Comparison of ENCODE assay signal across 8 mouse cellular contexts in the genomic region with DNA sequence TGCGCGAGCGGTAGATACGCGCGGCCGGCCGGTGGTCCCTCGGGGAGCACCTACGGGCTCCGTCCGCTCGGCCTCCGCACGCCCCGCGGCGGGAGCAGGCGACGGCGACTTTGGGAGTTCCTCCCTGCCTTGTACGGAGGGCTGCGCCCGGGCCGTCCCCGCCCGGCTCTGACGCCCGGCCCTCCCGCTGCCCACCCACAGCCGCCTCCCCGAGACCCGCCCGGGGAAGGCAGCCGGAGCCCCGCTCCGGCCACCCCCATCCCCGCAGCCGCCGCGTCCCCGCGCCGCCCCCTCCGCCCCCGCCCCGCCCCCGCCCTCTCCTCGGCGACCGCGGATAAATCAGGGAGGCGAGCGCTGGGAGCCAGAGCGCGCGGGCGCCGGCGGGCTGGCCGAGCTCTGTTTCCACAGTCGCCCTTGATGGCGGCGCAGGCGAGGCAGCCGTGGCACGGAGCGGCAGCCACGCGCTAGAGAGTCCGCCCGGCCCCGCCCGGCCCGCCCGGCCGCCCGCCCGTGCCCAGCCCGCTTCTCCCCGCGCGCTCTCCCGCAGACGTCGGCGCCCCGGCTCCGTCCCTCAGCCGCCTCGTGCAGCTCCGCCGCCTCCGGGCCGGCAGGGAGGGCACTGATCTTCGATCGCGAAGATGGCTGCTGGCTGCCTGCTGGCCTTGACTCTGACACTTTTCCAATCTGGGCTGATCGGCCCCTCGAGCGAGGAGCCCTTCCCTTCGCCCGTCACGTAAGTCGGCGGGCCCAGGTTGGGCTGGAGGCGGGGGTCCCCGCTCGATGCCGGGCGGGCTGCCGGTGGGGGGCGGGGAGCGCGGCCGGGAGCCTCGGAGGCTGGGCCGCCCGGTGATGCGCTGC. TPM values are rescaled to one million over a fixed set of nuclear protein-coding genes. Genes with fewer than 3 reads are reported as not detected.
DNase-seq lines count a peak whose midpoint lies in the region; ATAC-seq and TF ChIP-seq lines count a peak whose summit lies in the region.

TSS of gene Cacna2d1 (plus strand) at position 316 of the 858 bp plus-strand sequence.

- 3% methylated on average over 92 of the region's 120 CpGs for WGBS in thymus, adult 2 months
- 0% methylated on average over 26 of the region's 120 CpGs for WGBS in embryonic facial prominence, embryonic 14.5 days
- 1% methylated on average over 91 of the region's 120 CpGs for WGBS in kidney, adult 2 months
- WGBS in limb, embryonic 14.5 days, result 1% methylated on average over 63 of the region's 120 CpGs
- 0% methylated on average over 62 of the region's 120 CpGs for WGBS in midbrain, embryonic 16.5 days

- H3K27ac ChIP-seq in thymus, adult 2 months (ENCODE audit: control insufficient read depth, insufficient read depth, low read length), result no peak within 1 kb of the TSS
- peak within 1 kb of the TSS; percentile 89 for H3K27ac ChIP-seq in embryonic facial prominence, embryonic 14.5 days (replicated peaks; ENCODE audit: low read depth, low read length)
- no peak within 1 kb of the TSS for H3K27ac ChIP-seq in kidney, adult 2 months (ENCODE audit: insufficient read depth, low read depth, low read length)
- H3K27ac ChIP-seq in limb, embryonic 14.5 days (replicated peaks; ENCODE audit: low read depth, low read length), result peak within 1 kb of the TSS; percentile 94
- H3K27ac ChIP-seq in midbrain, embryonic 16.5 days (ENCODE audit: low read length), result peak within 1 kb of the TSS; percentile 96
- H3K27ac ChIP-seq in testis, adult 2 months (ENCODE audit: control insufficient read depth, insufficient read depth, low read depth, low read length), result no peak within 1 kb of the TSS

- peak within 1 kb of the TSS; percentile 88 for H3K9ac ChIP-seq in embryonic facial prominence, embryonic 14.5 days (ENCODE audit: low read depth, low read length)
- peak within 1 kb of the TSS; percentile 93 for H3K9ac ChIP-seq in limb, embryonic 14.5 days (ENCODE audit: low read depth, low read length, severe bottlenecking)
- peak within 1 kb of the TSS; percentile 92 for H3K9ac ChIP-seq in midbrain, embryonic 16.5 days (ENCODE audit: low read depth, low read length)

- H3K4me2 ChIP-seq in embryonic facial prominence, embryonic 14.5 days (ENCODE audit: low read depth, low read length), result peak within 1 kb of the TSS; percentile 88
- peak within 1 kb of the TSS; percentile 82 for H3K4me2 ChIP-seq in limb, embryonic 14.5 days (replicated peaks; ENCODE audit: low read depth, low read length, severe bottlenecking)
- H3K4me2 ChIP-seq in midbrain, embryonic 16.5 days (ENCODE audit: low read length), result peak within 1 kb of the TSS; percentile 69

- no peak for TF ChIP-seq CTCF in thymus, adult 2 months (IDR thresholded peaks at IDR 0.05; ENCODE audit: borderline replicate concordance, control insufficient read depth, extremely low read depth, insufficient read depth, low read length, poor library complexity)
- TF ChIP-seq CTCF in kidney, adult 2 months (conservative IDR thresholded peaks at IDR 0.05; ENCODE audit: insufficient read depth, insufficient read length, low read depth, low read length), result no peak
- no peak for TF ChIP-seq CTCF in testis, adult 2 months (IDR thresholded peaks at IDR 0.05; ENCODE audit: control insufficient read depth, insufficient read depth, insufficient replicate concordance, low read depth, low read length)

- peak; percentile 4 for DNase-seq in thymus, postnatal 14 days
- DNase-seq in thymus, adult 2 months, result no peak
- DNase-seq in embryonic facial prominence, embryonic 14.5 days (ENCODE audit: low spot score), result peak; percentile 69
- DNase-seq in heart, adult 8-10 months (ENCODE audit: low spot score), result peak; percentile 23
- peak; percentile 28 for DNase-seq in kidney, adult 2 months
- peak; percentile 43 for DNase-seq in limb, embryonic 14.5 days (ENCODE audit: low spot score)

- no peak within 1 kb of the TSS for H3K4me3 ChIP-seq in thymus, adult 2 months (ENCODE audit: control insufficient read depth, insufficient read depth, low read length)
- H3K4me3 ChIP-seq in embryonic facial prominence, embryonic 14.5 days (ENCODE audit: low read depth, low read length), result peak within 1 kb of the TSS; percentile 71
- peak within 1 kb of the TSS; percentile 53 for H3K4me3 ChIP-seq in kidney, adult 2 months (ENCODE audit: insufficient read depth, low read depth, low read length)
- peak within 1 kb of the TSS; percentile 70 for H3K4me3 ChIP-seq in limb, embryonic 14.5 days (replicated peaks; ENCODE audit: low read length)
- peak within 1 kb of the TSS; percentile 59 for H3K4me3 ChIP-seq in midbrain, embryonic 16.5 days (ENCODE audit: low read depth, low read length)
- H3K4me3 ChIP-seq in testis, adult 2 months (ENCODE audit: control insufficient read depth, low read depth, low read length), result peak within 1 kb of the TSS; percentile 90

- no peak for TF ChIP-seq POLR2A in thymus, adult 2 months (IDR thresholded peaks at IDR 0.05; ENCODE audit: control insufficient read depth, extremely low read depth, insufficient read depth, low read length, poor library complexity)
- no peak for TF ChIP-seq POLR2A in kidney, adult 2 months (IDR thresholded peaks at IDR 0.05; ENCODE audit: low read depth, low read length)
- peak; percentile 14; the same call in 1 of the 2 replicates for TF ChIP-seq POLR2A in limb, embryonic 14.5 days (IDR thresholded peaks at IDR 0.05; ENCODE audit: borderline replicate concordance, extremely low read depth, insufficient read depth, insufficient read length)
- TF ChIP-seq POLR2A in testis, adult 2 months (IDR thresholded peaks at IDR 0.05; ENCODE audit: control insufficient read depth, low read depth, low read length), result no peak

- H3K4me1 ChIP-seq in thymus, adult 2 months (replicated peaks; ENCODE audit: control insufficient read depth, insufficient read depth, low read length), result no peaks in the 10 kb centered on the region
- peaks cover 7% of the 10 kb centered on the region; the same call in 1 of the 2 replicates for H3K4me1 ChIP-seq in embryonic facial prominence, embryonic 14.5 days (ENCODE audit: control insufficient read depth, insufficient read depth, low read length)
- H3K4me1 ChIP-seq in kidney, adult 2 months (ENCODE audit: control insufficient read depth, insufficient read depth, low read length), result no peaks in the 10 kb centered on the region
- H3K4me1 ChIP-seq in limb, embryonic 14.5 days (ENCODE audit: control insufficient read depth, insufficient read depth, low read length), result peaks cover 7% of the 10 kb centered on the region
- H3K4me1 ChIP-seq in midbrain, embryonic 16.5 days (ENCODE audit: control insufficient read depth, insufficient read depth, low read length), result peaks cover 4% of the 10 kb centered on the region
- H3K4me1 ChIP-seq in testis, adult 2 months (ENCODE audit: control insufficient read depth, insufficient read depth, low read length), result peaks cover 7% of the 10 kb centered on the region

- no peaks in the 10 kb centered on the region; the same call in 1 of the 2 replicates for H3K27me3 ChIP-seq in thymus, adult 2 months (ENCODE audit: control insufficient read depth, insufficient read depth, low read length)
- peaks cover 12% of the 10 kb centered on the region for H3K27me3 ChIP-seq in embryonic facial prominence, embryonic 14.5 days (replicated peaks; ENCODE audit: control insufficient read depth, insufficient read depth, low read length)
- H3K27me3 ChIP-seq in kidney, adult 2 months (replicated peaks; ENCODE audit: control insufficient read depth, insufficient read depth, low read length), result peaks cover 2% of the 10 kb centered on the region; the same call in 1 of the 2 replicates
- no peaks in the 10 kb centered on the region for H3K27me3 ChIP-seq in limb, embryonic 14.5 days (ENCODE audit: control insufficient read depth, insufficient read depth, low read length)
- peaks cover 5% of the 10 kb centered on the region for H3K27me3 ChIP-seq in midbrain, embryonic 16.5 days (ENCODE audit: control insufficient read depth, insufficient read depth, low read depth, low read length)
- no peaks in the 10 kb centered on the region; the same call in 1 of the 2 replicates for H3K27me3 ChIP-seq in testis, adult 2 months (ENCODE audit: control insufficient read depth, insufficient read depth, low read length)

- H3K9me3 ChIP-seq in embryonic facial prominence, embryonic 14.5 days (ENCODE audit: control insufficient read depth, low read length), result no peaks in the 10 kb centered on the region
- no peaks in the 10 kb centered on the region for H3K9me3 ChIP-seq in limb, embryonic 14.5 days (ENCODE audit: control insufficient read depth, low read length)
- H3K9me3 ChIP-seq in midbrain, embryonic 16.5 days (replicated peaks; ENCODE audit: control insufficient read depth, low read length, poor library complexity, severe bottlenecking), result no peaks in the 10 kb centered on the region

- no peaks in the 10 kb centered on the region for H3K36me3 ChIP-seq in thymus, adult 2 months (ENCODE audit: control insufficient read depth, insufficient read depth, low read length)
- no peaks in the 10 kb centered on the region for H3K36me3 ChIP-seq in embryonic facial prominence, embryonic 14.5 days (ENCODE audit: control insufficient read depth, insufficient read depth, low read length)
- no peaks in the 10 kb centered on the region for H3K36me3 ChIP-seq in kidney, adult 2 months (ENCODE audit: control insufficient read depth, insufficient read depth, low read length)
- no peaks in the 10 kb centered on the region for H3K36me3 ChIP-seq in limb, embryonic 14.5 days (ENCODE audit: control insufficient read depth, insufficient read depth, low read length)
- no peaks in the 10 kb centered on the region for H3K36me3 ChIP-seq in midbrain, embryonic 16.5 days (ENCODE audit: control insufficient read depth, insufficient read depth, low read length)
- H3K36me3 ChIP-seq in testis, adult 2 months (ENCODE audit: control insufficient read depth, insufficient read depth, low read length), result no peaks in the 10 kb centered on the region

- ATAC-seq in embryonic facial prominence, embryonic 14.5 days (ENCODE audit: low read depth), result peak; percentile 91
- ATAC-seq in limb, embryonic 14.5 days (ENCODE audit: low FRiP score, low read depth), result peak; percentile 87
- ATAC-seq in midbrain, embryonic 16.5 days, result peak; percentile 88

RNA-seq across cellular contexts. Expression of gene Cacna2d1, which starts in this region (rescaled TPM):
- 0.22 and 1.00 TPM in 2 replicates for polyA plus RNA-seq in thymus, adult 2 months (2012; rRNA removed)
- 33.0 and 34.0 TPM in 2 replicates for polyA plus RNA-seq in embryonic facial prominence, embryonic 14.5 days (2014; fragmentation: Nextera tagmentation; extraction: Ambion mirVana)
- 100 to 1,000 TPM in 1 of 4 experiments, 10 to 100 TPM in 3; 80.2 to 106 (median 94.4) TPM for total RNA-seq in heart, adult 8-10 months (2022)
- polyA plus RNA-seq in kidney, adult 2 months (2012; rRNA removed), result 1.2 and 1.8 TPM in 2 replicates
- 25.0 and 26.3 TPM in 2 replicates for polyA plus RNA-seq in limb, embryonic 14.5 days (2012; rRNA removed)
- 23.4 and 26.0 TPM in 2 replicates for polyA plus RNA-seq in limb, embryonic 14.5 days (2014; fragmentation: Nextera tagmentation; extraction: Ambion mirVana)
- 36.4 and 36.9 TPM in 2 replicates for polyA plus RNA-seq in midbrain, embryonic 16.5 days (2015; fragmentation: Nextera tagmentation; extraction: Ambion mirVana)
- polyA plus RNA-seq in testis, adult 2 months (2012; rRNA removed), result 1.4 and 1.5 TPM in 2 replicates

Comparison
In these comparisons a context has a peak if more than half of its experiments do, and no peak if none do; other contexts are left out.
1. H3K27ac ChIP-seq: peak in embryonic facial prominence, embryonic 14.5 days (single experiment), limb, embryonic 14.5 days (single experiment) and midbrain, embryonic 16.5 days (single experiment); none in thymus, adult 2 months (single experiment), kidney, adult 2 months (single experiment) and testis, adult 2 months (single experiment).
2. Peak in every context shown above with its lines, with median percentiles within 50 percentile points of each other: ATAC-seq, H3K4me2 ChIP-seq and H3K9ac ChIP-seq.